Mouse (Mus musculus) G1E (cell line): ENCODE measurements at regions not wholly inside any gene's neighbourhood (a gene's known extent, or its start where the extent isn't known, plus 50 kb on each side); places are given as distances from the start of the nearest gene placed in this dataset.

Experiments used
- CTCF ChIP-seq: IDR thresholded peaks from 2 replicates; pipeline ENCODE4 v1.5.1; 2012; ENCODE audit warnings: low read depth, low read length, inconsistent platforms, mixed read lengths
- GATA1 ChIP-seq: IDR thresholded peaks from 2 replicates; pipeline ENCODE4 v1.6.1; 2012; ENCODE audit warnings: borderline replicate concordance, low read length, inconsistent platforms, mixed read lengths
- GATA2 ChIP-seq: IDR thresholded peaks from 2 replicates; pipeline ENCODE4 v1.6.1; 2012; ENCODE audit warnings: low read depth, low read length, inconsistent platforms, borderline replicate concordance
- POLR2AphosphoS5 ChIP-seq: IDR thresholded peaks from 2 replicates; pipeline ENCODE4 v1.6.1; 2012; ENCODE audit warnings: low read depth, low read length, inconsistent platforms; ENCODE audit not compliant: insufficient replicate concordance
- TAL1 ChIP-seq: conservative IDR thresholded peaks from 2 replicates; pipeline ENCODE4 v1.6.1; 2012; ENCODE audit warnings: low read depth, low read length, inconsistent platforms, mixed read lengths

- TF ChIP-seq GATA1 (no peak), CTCF (no peak), TAL1 (no peak), POLR2AphosphoS5 (no peak), GATA2 (no peak)
These were observed 153.8 kb upstream of the Podxl start for GRCm38 (mm10) chr6:31717531-31717930.
